Mouse (Mus musculus) liver, embryonic 14.5 days (tissue): ENCODE results near the gene Gm45623.

ENCODE experiments used
- CTCF ChIP-seq: IDR thresholded peaks from 2 replicates; pipeline ENCODE4 v1.5.1; 2016; ENCODE audit warnings: antibody characterized with exemption, low read depth, control low read depth
- EP300 ChIP-seq: IDR thresholded peaks from 2 replicates; pipeline ENCODE4 v1.6.1; 2016; ENCODE audit warnings: antibody characterized with exemption, low read depth

DNA sequence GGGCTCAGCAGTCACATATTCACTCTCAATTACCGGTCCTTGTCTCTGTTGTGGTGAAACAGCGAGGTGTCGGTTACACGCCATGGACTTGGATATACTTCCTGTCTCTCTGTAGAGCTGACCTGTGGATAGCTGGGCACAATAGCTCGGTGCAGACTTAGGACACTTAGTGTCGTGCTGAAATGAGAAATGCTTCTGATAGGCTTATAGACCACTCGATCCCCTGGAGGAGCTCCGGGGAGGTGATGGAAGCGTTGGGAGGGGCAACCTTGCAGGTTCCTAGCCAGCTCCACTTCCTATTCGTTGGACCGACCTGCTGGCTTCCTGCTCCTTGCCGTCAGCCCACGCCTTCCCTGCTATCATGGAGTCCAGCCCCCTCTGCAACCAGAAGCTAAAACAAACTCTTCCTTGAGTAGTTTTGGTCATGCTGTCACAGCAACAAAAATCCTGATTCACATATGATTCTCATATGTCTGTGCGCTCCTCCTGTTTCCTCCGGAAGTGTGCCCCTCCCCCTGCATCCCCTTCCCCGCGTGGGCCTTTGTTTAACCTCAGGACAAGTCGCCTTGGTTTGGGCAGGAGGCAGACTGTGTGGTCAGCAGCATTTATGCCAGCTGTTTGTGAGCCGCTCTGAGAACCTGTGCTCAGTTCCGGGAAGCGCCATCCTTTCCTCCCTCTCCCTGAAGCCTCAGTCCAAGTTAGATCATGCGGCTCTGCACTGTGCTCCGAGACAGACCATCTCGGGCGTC, 11.8 kb upstream of the Gm45623 start:
- TF ChIP-seq EP300 (no peak), CTCF (no peak)
